In genomic region chr1:135673423-135673822, GRCm38 (mm10) we compare ENCODE assay signal across 15 mouse cellular contexts. TPM values are rescaled to one million over a fixed set of nuclear protein-coding genes. Genes with fewer than 3 reads are reported as not detected.
DNase-seq lines count a peak whose midpoint lies in the region; ATAC-seq and TF ChIP-seq lines count a peak whose summit lies in the region.
"Had no signal": no experiment of that assay in that cellular context is flagged by ENCODE, and none has a peak within 500 bp of the region (broad histone marks: within the 10 kb centered on the region; RNA-seq: fewer than 3 reads in every experiment).

No protein-coding gene starts in this region.

- TF ChIP-seq POLR2A in liver, adult 2 months (IDR thresholded peaks at IDR 0.05; ENCODE audit: extremely low read depth, insufficient read depth, low read length): no peak

- peak; percentile 49 to 69 for DNase-seq in heart, adult 18-20 months
- DNase-seq in heart, postnatal 14 days: no peak
- no peak for DNase-seq in liver, adult 2 months (ENCODE audit: extremely low read depth, low read depth, low spot score)
- DNase-seq in thymus, postnatal 4 days: peak; percentile 20
- DNase-seq in thymus, postnatal 10 days (ENCODE audit: low spot score in 2 of 2): no peak
- peak; percentile 24 for DNase-seq in naive thymus-derived CD4-positive, alpha-beta T cell, adult 2 months (ENCODE audit: low read depth)
- DNase-seq: adrenal gland, postnatal 14 days; cerebellum, adult 8-10 months; right cerebral cortex, postnatal 14 days had no signal

- no peak overlapping the region for H3K9ac ChIP-seq in liver, adult 2 months (ENCODE audit: low read depth, low read length)
- no peak overlapping the region for H3K9ac ChIP-seq in liver, embryonic 12.5 days
- H3K9ac ChIP-seq in midbrain, embryonic 15.5 days: no peak overlapping the region

- H3K36me3 ChIP-seq in liver, adult 2 months (ENCODE audit: control insufficient read depth, insufficient read depth, low read length): no peaks in the 10 kb centered on the region
- no peaks in the 10 kb centered on the region for H3K36me3 ChIP-seq in liver, embryonic 12.5 days
- H3K36me3 ChIP-seq in midbrain, embryonic 15.5 days (replicated peaks): no peaks in the 10 kb centered on the region
- H3K36me3 ChIP-seq: forebrain, embryonic 10.5 days; limb, embryonic 12.5 days had no signal

- no peak overlapping the region for H3K4me2 ChIP-seq in liver, embryonic 12.5 days
- no peak overlapping the region for H3K4me2 ChIP-seq in midbrain, embryonic 15.5 days
- H3K4me2 ChIP-seq: limb, embryonic 12.5 days; midbrain, embryonic 11.5 days had no signal

- no peaks in the 10 kb centered on the region for H3K9me3 ChIP-seq in liver, embryonic 12.5 days (replicated peaks)
- no peaks in the 10 kb centered on the region for H3K9me3 ChIP-seq in midbrain, embryonic 15.5 days
- H3K9me3 ChIP-seq: forebrain, embryonic 10.5 days; limb, embryonic 12.5 days had no signal

- intact Hi-C loops in heart, postnatal 14 days (cut with DNase I): no loop called here

- no peaks in the 10 kb centered on the region for H3K4me1 ChIP-seq in liver, adult 2 months (ENCODE audit: control insufficient read depth, insufficient read depth, low read length)
- peaks cover 40% of the 10 kb centered on the region for H3K4me1 ChIP-seq in liver, embryonic 12.5 days
- H3K4me1 ChIP-seq in midbrain, embryonic 15.5 days: peaks cover 19% of the 10 kb centered on the region

- 63% methylated on average over 14 of the region's 14 CpGs for WGBS in liver, adult 2 months
- WGBS in liver, embryonic 12.5 days (ENCODE audit: insufficient replicate concordance): 36% methylated on average over 14 of the region's 14 CpGs
- 87% methylated on average over 14 of the region's 14 CpGs for WGBS in midbrain, embryonic 15.5 days

- H3K27me3 ChIP-seq in liver, adult 2 months (ENCODE audit: control insufficient read depth, insufficient read depth, low read length): no peaks in the 10 kb centered on the region
- no peaks in the 10 kb centered on the region for H3K27me3 ChIP-seq in liver, embryonic 12.5 days (replicated peaks)
- H3K27me3 ChIP-seq in midbrain, embryonic 15.5 days (replicated peaks): no peaks in the 10 kb centered on the region
- H3K27me3 ChIP-seq: limb, embryonic 12.5 days had no signal

- H3K79me2 ChIP-seq in liver, adult 2 months (ENCODE audit: control insufficient read depth, insufficient read depth, low read length): no peaks in the 10 kb centered on the region

- ATAC-seq in liver, embryonic 12.5 days: no peak
- ATAC-seq in midbrain, embryonic 15.5 days (replicated peaks): no peak

- no peak overlapping the region for H3K4me3 ChIP-seq in liver, adult 2 months (ENCODE audit: insufficient read depth, low read depth, low read length)
- no peak overlapping the region for H3K4me3 ChIP-seq in liver, embryonic 12.5 days
- H3K4me3 ChIP-seq in midbrain, embryonic 15.5 days: no peak overlapping the region
- H3K4me3 ChIP-seq: forebrain, embryonic 10.5 days; left cerebral cortex, adult 2 months; limb, embryonic 12.5 days had no signal

- H3K27ac ChIP-seq in liver, adult 2 months (replicated peaks; ENCODE audit: insufficient read depth, low read depth, low read length): peak overlapping the region; percentile 65
- no peak overlapping the region for H3K27ac ChIP-seq in liver, embryonic 12.5 days
- no peak overlapping the region for H3K27ac ChIP-seq in midbrain, embryonic 15.5 days
- H3K27ac ChIP-seq: forebrain, embryonic 10.5 days; left cerebral cortex, adult 2 months had no signal

- no peak for TF ChIP-seq CTCF in liver, adult 2 months (IDR thresholded peaks at IDR 0.05; ENCODE audit: low read depth, low read length)

RNA-seq across cellular contexts. Expression of gene Csrp1, which starts 46.4 kb away (rescaled TPM):
- total RNA-seq in heart, adult 18-20 months (2021): 10 to 100 TPM; 47.0 to 51.1 TPM
- 10 to 100 TPM; 60.3 to 66.0 TPM for total RNA-seq in heart, postnatal 14 days (2021)
- total RNA-seq in liver, adult 2 months (2014; rRNA removed): 11.9 and 12.2 TPM in 2 replicates
- 12.1 and 13.7 TPM in 2 replicates for polyA plus RNA-seq in liver, adult 2 months (2012; rRNA removed)
- polyA plus RNA-seq in liver, embryonic 12.5 days (2016; fragmentation: Nextera tagmentation; extraction: Ambion mirVana): 56.2 and 60.7 TPM in 2 replicates
- 13.9 and 14.7 TPM in 2 replicates for polyA plus RNA-seq in midbrain, embryonic 15.5 days (2015; fragmentation: Nextera tagmentation; extraction: Ambion mirVana)

Comparison
In these comparisons a context has a peak if more than half of its experiments do, and no peak if none do; other contexts are left out.
1. DNase-seq: peak in heart, adult 18-20 months (2 of 2), thymus, postnatal 4 days (single experiment) and naive thymus-derived CD4-positive, alpha-beta T cell, adult 2 months (single experiment); none in heart, postnatal 14 days (0 of 2), liver, adult 2 months (single experiment) and thymus, postnatal 10 days (0 of 2).